Mouse (Mus musculus) liver, postnatal 0 days (tissue): ENCODE data around the gene Zfp827. TPM values are rescaled to one million over a fixed set of nuclear protein-coding genes. Genes with fewer than 3 reads are reported as not detected.

Experiments used
- ATAC-seq: fragments of 200-750 bp; cut with Nextera tagmentation; 2 replicates; pipeline ENCODE4 v1.8.0; 2017; ENCODE audit warnings: mild to moderate bottlenecking, moderate library complexity
- DNase-seq: peaks from one replicate; pipeline ENCODE4 v3.0.0-alpha.2; 2016
- H3K27ac ChIP-seq: fragments of 300-500 bp; sonication (generic); 2 replicates; pipeline ENCODE4 v1.5.1; 2014; ENCODE audit warnings: antibody characterized with exemption, moderate library complexity, mild to moderate bottlenecking, low read depth
- H3K27me3 ChIP-seq: fragments of 300-500 bp; sonication (generic); 2 replicates; pipeline ENCODE4 v1.6.1; 2014; ENCODE audit warnings: low read length, control low read depth, mixed read lengths; ENCODE audit not compliant: insufficient read depth
- H3K36me3 ChIP-seq: fragments of 300-500 bp; sonication (generic); replicated peaks from 2 replicates; pipeline ENCODE4 v1.6.1; 2014; ENCODE audit warnings: mild to moderate bottlenecking, control low read depth, low read length, moderate library complexity, mixed read lengths; ENCODE audit not compliant: insufficient read depth
- H3K4me1 ChIP-seq: fragments of 300-500 bp; sonication (generic); 2 replicates; pipeline ENCODE4 v1.6.1; 2014; ENCODE audit warnings: antibody characterized with exemption, mild to moderate bottlenecking, control low read depth; ENCODE audit not compliant: insufficient read depth
- H3K4me2 ChIP-seq: fragments of 300-500 bp; sonication (generic); 2 replicates; pipeline ENCODE4 v1.6.1; 2014; ENCODE audit warnings: low read depth, mild to moderate bottlenecking, low read length, moderate library complexity, mixed read lengths
- H3K4me3 ChIP-seq: fragments of 300-500 bp; sonication (generic); 2 replicates; pipeline ENCODE4 v1.5.1; 2014; ENCODE audit warnings: low read depth, low read length
- H3K9ac ChIP-seq: fragments of 300-500 bp; sonication (generic); replicated peaks from 2 replicates; pipeline ENCODE4 v1.6.1; 2014; ENCODE audit warnings: mild to moderate bottlenecking, moderate library complexity
- H3K9me3 ChIP-seq: fragments of 300-500 bp; sonication (generic); 2 replicates; pipeline ENCODE4 v1.6.1; 2016; ENCODE audit warnings: mild to moderate bottlenecking, control low read depth, low read length, mixed read lengths
- CTCF ChIP-seq: sonication (generic); IDR thresholded peaks from 2 replicates; pipeline ENCODE4 v1.5.1; 2016; ENCODE audit warnings: antibody characterized with exemption, low read depth
- EP300 ChIP-seq: IDR thresholded peaks from 2 replicates; pipeline ENCODE4 v1.6.1; 2016; ENCODE audit warnings: antibody characterized with exemption, low read depth, mild to moderate bottlenecking
- WGBS: fragments of 180-500 bp; shearing (Covaris S2); extraction: QIAGEN DNeasy Blood & Tissue Kit; methylation state at CpG from one replicate; pipeline ENCODE4 v1.1.7; 2014; ENCODE audit not compliant: insufficient replicate concordance; 5-methylcytosine and 5-hydroxymethylcytosine counted together
- polyA plus RNA-seq: library from polyadenylated mRNA; unstranded; fragments of >200 nt; fragmentation: Nextera tagmentation; extraction: Ambion mirVana; gene quantifications from 2 replicates; pipeline ENCODE4 v1.2.1, GENCODE M21; 2015

Gene Zfp827
- polyA plus RNA-seq, 1 experiment from 2014 or later = 0.62 TPM

GRCm38 (mm10) chr8:79153637-79154036 lies 125.4 kb downstream of the Zfp827 start:
- WGBS = 78% methylated on average over 4 of the region's 4 CpGs
- TF ChIP-seq CTCF (no peak), EP300 (no peak)
- DNase-seq = no peak

GRCm38 (mm10) chr8:79155556-79156161 lies 127.4 kb downstream of the Zfp827 start:
- DNase-seq (no peak), ATAC-seq (no peak)
- Histone ChIP-seq H3K36me3 (peaks cover 3% of the 10 kb centered on the region; the same call in 1 of the 2 replicates), H3K27me3 (no peaks in the 10 kb centered on the region), H3K27ac (no peak overlapping the region), H3K9me3 (no peaks in the 10 kb centered on the region), H3K9ac (no peak overlapping the region), H3K4me1 (peaks cover 7% of the 10 kb centered on the region), H3K4me2 (no peak overlapping the region), H3K4me3 (no peak overlapping the region)
- TF ChIP-seq EP300 (no peak), CTCF (no peak)
- WGBS = 87% methylated on average over 10 of the region's 10 CpGs

More at GRCm38 (mm10) chr8:79153637-79154036, 125.4 kb downstream of the Zfp827 start:
- peaks cover 3% of the 10 kb centered on the region; the same call in 1 of the 2 replicates for H3K36me3 ChIP-seq
- H3K4me1 ChIP-seq = 0 out of 2 replicates have a peak, but pooled peaks cover 2% of the 10 kb centered on the region
- H3K9me3 ChIP-seq = no peaks in the 10 kb centered on the region
- ATAC-seq = no peak
- H3K4me3 ChIP-seq = no peak overlapping the region
- no peak overlapping the region for H3K9ac ChIP-seq
- no peak overlapping the region for H3K4me2 ChIP-seq
- H3K27ac ChIP-seq = no peak overlapping the region
- no peaks in the 10 kb centered on the region for H3K27me3 ChIP-seq

DNA sequence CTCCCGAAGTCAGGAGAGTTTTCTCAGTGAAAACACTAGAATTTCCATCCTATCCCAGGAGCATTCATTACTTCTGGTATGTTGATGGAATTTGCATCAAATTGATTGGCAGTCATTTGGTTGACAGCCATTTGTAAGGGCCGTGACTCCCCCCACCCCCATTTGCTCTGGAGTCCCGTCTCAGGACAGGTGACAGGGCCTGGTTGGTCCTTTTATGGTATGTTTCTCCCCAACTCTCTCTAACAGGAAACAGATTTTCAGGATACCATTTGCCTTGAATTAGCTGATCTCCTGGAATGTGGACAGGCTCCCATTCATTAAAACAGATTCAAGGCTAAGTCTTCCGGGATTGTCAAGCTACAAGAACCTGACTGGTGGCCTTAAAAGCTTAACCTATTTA lies 129.1 kb downstream of the Zfp827 start:
- Histone ChIP-seq H3K9me3 (no peaks in the 10 kb centered on the region), H3K27me3 (no peaks in the 10 kb centered on the region), H3K9ac (no peak overlapping the region), H3K36me3 (peaks cover 3% of the 10 kb centered on the region; the same call in 1 of the 2 replicates), H3K4me3 (no peak overlapping the region), H3K27ac (no peak overlapping the region), H3K4me1 (peaks cover 20% of the 10 kb centered on the region), H3K4me2 (no peak overlapping the region)
- WGBS = 73% methylated on average over 4 of the region's 4 CpGs
- ATAC-seq (no peak), DNase-seq (no peak)
- no peak for TF ChIP-seq EP300
- TF ChIP-seq CTCF = no peak

GRCm38 (mm10) chr8:79158357-79158756 lies 130.1 kb downstream of the Zfp827 start:
- WGBS = 71% methylated on average over 2 of the region's 2 CpGs
- no peaks in the 10 kb centered on the region for H3K27me3 ChIP-seq

DNA sequence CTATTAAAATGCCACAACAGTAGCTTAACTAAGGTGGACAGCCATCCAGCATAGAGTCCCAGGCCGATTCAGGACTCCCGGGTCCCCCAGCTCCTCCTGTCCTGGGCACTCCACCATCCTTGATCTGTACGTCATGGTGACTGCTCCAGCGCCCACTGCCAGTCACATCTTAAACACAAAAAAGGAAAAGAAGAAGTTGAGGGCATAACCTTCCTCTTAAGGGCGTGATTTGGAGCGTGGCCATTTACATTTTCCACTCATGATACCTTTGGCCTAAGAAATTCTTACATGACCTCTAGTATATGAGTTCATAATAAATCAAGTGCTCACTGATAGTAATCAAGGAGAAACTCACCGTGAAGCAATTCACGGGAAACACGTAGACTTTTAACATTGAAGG lies 131.2 kb downstream of the Zfp827 start:
- no peaks in the 10 kb centered on the region for H3K9me3 ChIP-seq
- H3K27ac ChIP-seq = no peak overlapping the region
- H3K9ac ChIP-seq = no peak overlapping the region
- H3K36me3 ChIP-seq = peaks cover 3% of the 10 kb centered on the region; the same call in 1 of the 2 replicates
- H3K4me3 ChIP-seq = no peak overlapping the region
- no peak for ATAC-seq
- no peak for DNase-seq
- no peaks in the 10 kb centered on the region for H3K27me3 ChIP-seq
- 77% methylated on average over 9 of the region's 9 CpGs for WGBS
- TF ChIP-seq EP300 (no peak), CTCF (no peak)
- peaks cover 20% of the 10 kb centered on the region for H3K4me1 ChIP-seq
- no peak overlapping the region for H3K4me2 ChIP-seq

More at GRCm38 (mm10) chr8:79158357-79158756, 130.1 kb downstream of the Zfp827 start:
- ATAC-seq (no peak), DNase-seq (no peak)
- H3K27ac ChIP-seq = no peak overlapping the region
- no peaks in the 10 kb centered on the region for H3K9me3 ChIP-seq
- H3K4me1 ChIP-seq = peaks cover 20% of the 10 kb centered on the region
- no peak for TF ChIP-seq EP300
- no peak for TF ChIP-seq CTCF
- H3K4me2 ChIP-seq = no peak overlapping the region
- H3K36me3 ChIP-seq = peaks cover 3% of the 10 kb centered on the region; the same call in 1 of the 2 replicates
- H3K4me3 ChIP-seq = no peak overlapping the region
- no peak overlapping the region for H3K9ac ChIP-seq

DNA sequence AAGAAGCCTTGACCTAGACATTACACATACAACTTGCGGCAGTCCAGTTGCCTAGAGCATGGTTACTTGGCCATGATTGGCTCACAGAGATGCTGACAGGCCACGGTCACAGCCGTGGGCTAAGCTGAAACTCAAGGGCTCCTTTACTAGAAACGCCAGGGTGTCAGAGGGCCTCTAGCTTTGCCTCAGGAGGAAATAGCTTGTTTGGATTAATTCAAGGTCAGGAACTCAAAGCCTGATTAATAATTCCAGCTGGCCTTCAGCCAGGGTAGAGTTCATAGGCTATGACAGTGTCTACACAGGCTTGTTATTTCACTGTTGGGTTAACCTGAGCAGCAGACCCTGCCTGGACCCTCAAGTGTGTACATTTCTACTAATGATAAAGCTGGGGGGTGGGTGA lies 132.1 kb downstream of the Zfp827 start:
- 66% methylated on average over 4 of the region's 4 CpGs for WGBS
- Histone ChIP-seq H3K9me3 (no peaks in the 10 kb centered on the region), H3K27me3 (no peaks in the 10 kb centered on the region), H3K27ac (0 out of 2 replicates have a peak overlapping the region, but pooled peaks have one; percentile 2), H3K4me3 (no peak overlapping the region), H3K9ac (no peak overlapping the region), H3K4me2 (no peak overlapping the region), H3K36me3 (peaks cover 3% of the 10 kb centered on the region; the same call in 1 of the 2 replicates), H3K4me1 (peaks cover 20% of the 10 kb centered on the region)
- TF ChIP-seq EP300 (no peak), CTCF (no peak)
- ATAC-seq (no peak; the same call in 1 of the 2 replicates), DNase-seq (peak; percentile 26)
